ENCODE assay signal across 11 mouse cellular contexts in genomic region chr7:111694312-111694711, GRCm38 (mm10).
A peak's percentile ranks its signal among the peaks of the same experiment; 100 is the strongest.
DNase-seq lines count a peak whose midpoint lies in the region; ATAC-seq and TF ChIP-seq lines count a peak whose summit lies in the region.
"Had no signal": no experiment of that assay in that cellular context is flagged by ENCODE, and none has a peak within 500 bp of the region (broad histone marks: within the 10 kb centered on the region; RNA-seq: fewer than 3 reads in every experiment).

No protein-coding gene starts in this region.

- DNase-seq in layer of hippocampus, adult 2 months (ENCODE audit: low spot score in 2 of 2): no peak
- no peak for DNase-seq in layer of hippocampus, adult 9-11 months
- peak; percentile 67 for DNase-seq in gastrocnemius, postnatal 10 days
- DNase-seq in thymus, postnatal 36 days: no peak
- no peak for DNase-seq in right cerebral cortex, adult 18-20 months
- DNase-seq: embryo, embryonic 11 days had no signal

- H3K36me3 ChIP-seq in lung, embryonic 16.5 days (ENCODE audit: control insufficient read depth, insufficient read depth, low read length): no peaks in the 10 kb centered on the region
- H3K36me3 ChIP-seq in kidney, embryonic 14.5 days (ENCODE audit: control insufficient read depth, insufficient read depth, low read length): no peaks in the 10 kb centered on the region
- H3K36me3 ChIP-seq: G1E; neural tube, embryonic 12.5 days had no signal

- 53% methylated on average over 6 of the region's 6 CpGs for WGBS in lung, embryonic 16.5 days
- 88% methylated on average over 6 of the region's 6 CpGs for WGBS in kidney, embryonic 14.5 days

- peak; percentile 71 for ATAC-seq in cerebellum, adult (ENCODE audit: insufficient number of reproducible peaks, low FRiP score, low TSS enrichment)
- ATAC-seq in lung, embryonic 16.5 days (ENCODE audit: low read depth): peak; percentile 78
- ATAC-seq in kidney, embryonic 14.5 days (ENCODE audit: low FRiP score, low TSS enrichment): no peak

- no peaks in the 10 kb centered on the region for H3K9me3 ChIP-seq in lung, embryonic 16.5 days (ENCODE audit: control insufficient read depth, low read length)
- H3K9me3 ChIP-seq in kidney, embryonic 14.5 days (ENCODE audit: control insufficient read depth, low read length): no peaks in the 10 kb centered on the region
- H3K9me3 ChIP-seq: neural tube, embryonic 12.5 days had no signal

- no peaks in the 10 kb centered on the region for H3K4me1 ChIP-seq in lung, embryonic 16.5 days (replicated peaks; ENCODE audit: control insufficient read depth, insufficient read depth, low read length)
- H3K4me1 ChIP-seq in kidney, embryonic 14.5 days (ENCODE audit: control insufficient read depth, insufficient read depth, low read length): no peaks in the 10 kb centered on the region
- H3K4me1 ChIP-seq: neural tube, embryonic 12.5 days had no signal

- TF ChIP-seq CTCF in layer of hippocampus, adult 2 months (conservative IDR thresholded peaks at IDR 0.05): no peak

- H3K27me3 ChIP-seq in lung, embryonic 16.5 days (ENCODE audit: control insufficient read depth, insufficient read depth, low read depth, low read length): no peaks in the 10 kb centered on the region
- no peaks in the 10 kb centered on the region for H3K27me3 ChIP-seq in kidney, embryonic 14.5 days (ENCODE audit: control insufficient read depth, insufficient read depth, low read length)
- H3K27me3 ChIP-seq: neural tube, embryonic 12.5 days had no signal

- no peak overlapping the region for H3K4me3 ChIP-seq in layer of hippocampus, adult 2 months
- H3K4me3 ChIP-seq in lung, embryonic 16.5 days (ENCODE audit: low read length): no peak overlapping the region
- no peak overlapping the region for H3K4me3 ChIP-seq in kidney, embryonic 14.5 days (ENCODE audit: low read length)
- H3K4me3 ChIP-seq: neural tube, embryonic 12.5 days had no signal

- peak overlapping the region; percentile 75 for H3K27ac ChIP-seq in layer of hippocampus, adult 2 months
- H3K27ac ChIP-seq in lung, embryonic 16.5 days (ENCODE audit: low read length): no peak overlapping the region
- H3K27ac ChIP-seq in kidney, embryonic 14.5 days (ENCODE audit: low read depth, low read length): no peak overlapping the region
- H3K27ac ChIP-seq: neural tube, embryonic 12.5 days had no signal

- H3K4me2 ChIP-seq in lung, embryonic 16.5 days (ENCODE audit: low read depth, low read length): no peak overlapping the region
- H3K4me2 ChIP-seq in kidney, embryonic 14.5 days (replicated peaks; ENCODE audit: low read depth, low read length): no peak overlapping the region
- H3K4me2 ChIP-seq: neural tube, embryonic 12.5 days had no signal

- no peak overlapping the region for H3K9ac ChIP-seq in lung, embryonic 16.5 days (ENCODE audit: low read length)
- no peak overlapping the region for H3K9ac ChIP-seq in kidney, embryonic 14.5 days (ENCODE audit: low read depth, low read length)
- H3K9ac ChIP-seq: neural tube, embryonic 12.5 days had no signal
